In genomic region chr3:104385587-104385986, GRCm38 (mm10) we compare ENCODE assay signal across 9 mouse cellular contexts.
A peak's percentile ranks its signal among the peaks of the same experiment; 100 is the strongest.
DNase-seq lines count a peak whose midpoint lies in the region; TF ChIP-seq lines count a peak whose summit lies in the region.
"Had no signal": no experiment of that assay in that cellular context is flagged by ENCODE, and none has a peak within 500 bp of the region (broad histone marks: within the 10 kb centered on the region; RNA-seq: fewer than 3 reads in every experiment).

No protein-coding gene starts in this region.

- H3K4me3 ChIP-seq in kidney, adult 2 months (ENCODE audit: insufficient read depth, low read depth, low read length), result no peak overlapping the region
- H3K4me3 ChIP-seq: megakaryocyte, embryonic 14.5 days had no signal

- H3K27me3 ChIP-seq in kidney, adult 2 months (replicated peaks; ENCODE audit: control insufficient read depth, insufficient read depth, low read length), result no peaks in the 10 kb centered on the region

- no peaks in the 10 kb centered on the region for H3K4me1 ChIP-seq in kidney, adult 2 months (ENCODE audit: control insufficient read depth, insufficient read depth, low read length)
- H3K4me1 ChIP-seq: megakaryocyte, embryonic 14.5 days had no signal

- DNase-seq in left cerebral cortex, adult 18-20 months (ENCODE audit: low spot score in 2 of 2), result peak; percentile 24 to 54
- DNase-seq in left cerebral cortex, adult 11 months (ENCODE audit: low spot score), result no peak
- DNase-seq in gastrocnemius, adult 8-10 months (ENCODE audit: low spot score in 2 of 2), result peak; percentile 20 to 22
- DNase-seq in left cerebral cortex, postnatal 10 days (ENCODE audit: extremely low spot score in 1 of 2, low spot score in 2 of 2), result peak; percentile 27 to 53
- peak; percentile 55 for DNase-seq in right cerebral cortex, postnatal 25 days
- no peak for DNase-seq in thymus, postnatal 0 days (ENCODE audit: low spot score)
- no peak for DNase-seq in adrenal gland, postnatal 36 days
- DNase-seq in kidney, adult 2 months, result no peak

- H3K36me3 ChIP-seq in kidney, adult 2 months (ENCODE audit: control insufficient read depth, insufficient read depth, low read length), result no peaks in the 10 kb centered on the region

- TF ChIP-seq POLR2A in kidney, adult 2 months (IDR thresholded peaks at IDR 0.05; ENCODE audit: low read depth, low read length), result no peak

- intact Hi-C loops in left cerebral cortex, postnatal 10 days (cut with DNase I), result no loop called here

- H3K27ac ChIP-seq in kidney, adult 2 months (ENCODE audit: insufficient read depth, low read depth, low read length), result no peak overlapping the region

- no peak for TF ChIP-seq CTCF in kidney, adult 2 months (conservative IDR thresholded peaks at IDR 0.05; ENCODE audit: insufficient read depth, insufficient read length, low read depth, low read length)

- 78% methylated on average over 8 of the region's 8 CpGs for WGBS in kidney, adult 2 months

Comparison
In these comparisons a context has a peak if more than half of its experiments do, and no peak if none do; other contexts are left out.
1. DNase-seq: peak in left cerebral cortex, adult 18-20 months (2 of 2), gastrocnemius, adult 8-10 months (2 of 2), left cerebral cortex, postnatal 10 days (2 of 2) and right cerebral cortex, postnatal 25 days (single experiment); none in left cerebral cortex, adult 11 months (single experiment), thymus, postnatal 0 days (single experiment), adrenal gland, postnatal 36 days (0 of 2) and kidney, adult 2 months (single experiment).